Mouse (Mus musculus) heart, adult 9 months (tissue): ENCODE measurements at regions not wholly inside any gene's neighbourhood (a gene's known extent, or its start where the extent isn't known, plus 50 kb on each side); places are given as distances from the start of the nearest gene placed in this dataset.
A peak's percentile ranks its signal among the peaks of the same experiment; 100 is the strongest.

Experiments
- DNase-seq, 2 experiments: peaks; one replicate each; pipeline ENCODE4 v3.0.0; 2022; ENCODE audit warnings: low spot score in 2 of 2

- no peak for DNase-seq
These were observed 414.1 kb downstream of the Klf5 start for GRCm38 (mm10) chr14:99712624-99713023.

- no peak for DNase-seq
These were observed 414.8 kb downstream of the Klf5 start for GRCm38 (mm10) chr14:99713069-99713830.

GRCm38 (mm10) chr14:99733474-99734199 is 435.1 kb downstream of the Klf5 start:
- no peak for DNase-seq

- DNase-seq: no peak
These were observed 435.7 kb downstream of the Klf5 start for GRCm38 (mm10) chr14:99734200-99734567.

- DNase-seq: no peak
These were observed 445.3 kb downstream of the Klf5 start for GRCm38 (mm10) chr14:99743625-99744297.

GRCm38 (mm10) chr14:99745209-99745608 is 446.7 kb downstream of the Klf5 start:
- DNase-seq: no peak

- DNase-seq: no peak
These were observed 449.7 kb downstream of the Klf5 start for GRCm38 (mm10) chr14:99748166-99748565.

- no peak for DNase-seq
These were observed 451.1 kb downstream of the Klf5 start for GRCm38 (mm10) chr14:99749308-99750305.

- no peak for DNase-seq
These were observed 459.6 kb downstream of the Klf5 start for GRCm38 (mm10) chr14:99758045-99758444.

GRCm38 (mm10) chr14:99763336-99763735 is 464.8 kb downstream of the Klf5 start:
- no peak for DNase-seq

- no peak for DNase-seq
These were observed 472.5 kb downstream of the Klf5 start for GRCm38 (mm10) chr14:99771009-99771408.

- no peak for DNase-seq
These were observed 474.4 kb downstream of the Klf5 start for GRCm38 (mm10) chr14:99772774-99773423.

GRCm38 (mm10) chr14:99778477-99778876 is 480.0 kb downstream of the Klf5 start:
- DNase-seq: peak in 1 of 2 experiments; percentile 7

- DNase-seq: no peak
These were observed 480.5 kb downstream of the Klf5 start for GRCm38 (mm10) chr14:99778957-99779356.

- no peak for DNase-seq
These were observed 485.2 kb downstream of the Klf5 start for GRCm38 (mm10) chr14:99783646-99784045.

GRCm38 (mm10) chr14:99785106-99785505 is 486.6 kb downstream of the Klf5 start:
- DNase-seq: no peak

- no peak for DNase-seq
These were observed 487.9 kb downstream of the Klf5 start for GRCm38 (mm10) chr14:99786367-99786766.

- no peak for DNase-seq
These were observed 489.7 kb downstream of the Klf5 start for GRCm38 (mm10) chr14:99788185-99788584.

- DNase-seq: no peak
These were observed 488.2 kb downstream of the Klf12 start for GRCm38 (mm10) chr14:99796293-99796692.

- DNase-seq: no peak
These were observed 478.4 kb downstream of the Klf12 start for GRCm38 (mm10) chr14:99806052-99806451.

GRCm38 (mm10) chr14:99806599-99806998 is 477.9 kb downstream of the Klf12 start:
- DNase-seq: no peak
